Mouse (Mus musculus): ENCODE measurements at regions not wholly inside any gene's neighbourhood (a gene's known extent, or its start where the extent isn't known, plus 50 kb on each side); places are given as distances from the start of the nearest gene placed in this dataset.

DNA sequence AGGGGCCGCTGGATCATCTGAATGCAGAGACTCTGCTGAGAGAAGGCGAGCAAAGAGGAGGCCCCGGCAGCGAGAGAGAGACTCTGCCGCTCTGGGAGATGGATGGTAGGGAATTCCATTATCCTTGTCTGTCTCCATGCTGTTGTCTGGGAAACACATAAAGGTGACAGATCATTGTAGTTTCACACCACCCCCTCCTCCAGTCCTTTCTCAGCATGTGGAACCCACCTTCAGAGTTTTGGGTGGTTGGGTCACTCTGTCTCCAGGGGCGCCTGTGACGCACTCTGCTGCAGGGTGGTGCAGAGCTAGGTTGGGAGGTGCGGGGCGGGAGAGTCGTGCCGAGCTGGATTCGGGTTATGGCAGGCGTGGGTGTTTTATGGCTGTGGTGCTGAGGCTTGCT, 164.1 kb upstream of the Glra1 start:
- no peaks in the 10 kb centered on the region for H3K9me3 ChIP-seq
- DNase-seq (ENCODE audit: low spot score) = no peak
- no peak overlapping the region for H3K27ac ChIP-seq (replicated peaks)
- no peaks in the 10 kb centered on the region for H3K27me3 ChIP-seq (replicated peaks; ENCODE audit: low read depth, poor library complexity, severe bottlenecking)
- 85% methylated on average over 13 of the region's 13 CpGs for WGBS
- no peaks in the 10 kb centered on the region for H3K4me1 ChIP-seq
- no peaks in the 10 kb centered on the region for H3K36me3 ChIP-seq (replicated peaks)
- H3K4me3 ChIP-seq = no peak overlapping the region

DNA sequence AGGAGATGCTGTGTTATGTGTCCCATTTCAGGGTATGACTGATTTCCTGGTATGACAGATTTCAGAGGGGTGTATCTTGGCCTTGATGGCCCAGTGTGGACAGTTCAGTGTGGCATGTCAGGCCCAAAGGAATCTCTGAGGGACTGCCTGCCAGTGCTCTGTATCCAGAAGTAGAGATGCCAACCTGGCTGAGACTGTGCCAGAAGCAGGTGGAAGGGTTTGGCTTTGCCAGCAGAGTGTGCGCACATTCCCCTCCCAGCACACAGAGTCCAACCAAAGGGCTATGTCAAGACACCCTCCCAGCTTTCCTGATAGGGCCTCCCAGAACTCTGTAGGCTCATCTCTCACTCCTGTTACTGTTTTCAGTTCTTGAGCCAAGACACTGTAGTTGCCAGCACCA, 156.8 kb upstream of the Glra1 start:
- Histone ChIP-seq H3K27me3 (replicated peaks; ENCODE audit: low read depth, poor library complexity, severe bottlenecking) (no peaks in the 10 kb centered on the region), H3K9me3 (no peaks in the 10 kb centered on the region), H3K36me3 (replicated peaks) (no peaks in the 10 kb centered on the region), H3K27ac (replicated peaks) (no peak overlapping the region), H3K4me3 (no peak overlapping the region), H3K4me1 (no peaks in the 10 kb centered on the region)
- no peak for DNase-seq (ENCODE audit: low spot score)
- WGBS = 90% methylated on average over 1 of the region's 1 CpGs
